Mouse (Mus musculus) neural tube, embryonic 12.5 days (tissue): ENCODE results near the gene Mif. TPM values are rescaled to one million over a fixed set of nuclear protein-coding genes. Genes with fewer than 3 reads are reported as not detected.
"Not testable (repeated sequence)": the region's sequence is repeated elsewhere in the genome, so short reads cannot be mapped to it uniquely, and the experiment has no call there.

Experiments
- ATAC-seq: fragments of 200-750 bp; cut with Nextera tagmentation; 2 replicates; pipeline ENCODE4 v1.8.0; 2017; ENCODE audit warnings: low read depth, mild to moderate bottlenecking, moderate TSS enrichment, moderate library complexity; ENCODE audit not compliant: low FRiP score
- H3K27ac ChIP-seq: fragments of 300-500 bp; sonication (generic); 2 replicates; pipeline ENCODE4 v1.5.1; 2016
- H3K27me3 ChIP-seq: fragments of 300-500 bp; sonication (generic); replicated peaks from 2 replicates; pipeline ENCODE4 v1.6.1; 2016; ENCODE audit warnings: mild to moderate bottlenecking
- H3K36me3 ChIP-seq: fragments of 300-500 bp; sonication (generic); 2 replicates; pipeline ENCODE4 v1.6.1; 2016; ENCODE audit warnings: mild to moderate bottlenecking
- H3K4me1 ChIP-seq: fragments of 300-500 bp; sonication (generic); 2 replicates; pipeline ENCODE4 v1.6.1; 2016
- H3K4me2 ChIP-seq: fragments of 300-500 bp; sonication (generic); replicated peaks from 2 replicates; pipeline ENCODE4 v1.6.1; 2016; ENCODE audit warnings: mild to moderate bottlenecking
- H3K4me3 ChIP-seq: fragments of 300-500 bp; sonication (generic); 2 replicates; pipeline ENCODE4 v1.5.1; 2016
- H3K9ac ChIP-seq: fragments of 300-500 bp; sonication (generic); 2 replicates; pipeline ENCODE4 v1.6.1; 2016; ENCODE audit warnings: mild to moderate bottlenecking
- H3K9me3 ChIP-seq: fragments of 300-500 bp; sonication (generic); 2 replicates; pipeline ENCODE4 v1.6.1; 2016; ENCODE audit warnings: mild to moderate bottlenecking
- WGBS: fragments of 180-500 bp; shearing (Covaris S2); methylation state at CpG from one replicate; pipeline ENCODE4 v1.1.7; 2016; 5-methylcytosine and 5-hydroxymethylcytosine counted together
- polyA plus RNA-seq: library from polyadenylated mRNA; unstranded; fragments of >200 nt; fragmentation: Nextera tagmentation; extraction: Ambion mirVana; gene quantifications from 2 replicates; pipeline ENCODE4 v1.2.1, GENCODE M21; 2016

The Mif gene
- 1,568 and 1,704 TPM in 2 replicates for polyA plus RNA-seq

GRCm38 (mm10) chr10:75859786-75860470, at the start of gene Mif:
Mif (minus strand) TSS chr10:75860240.
- peak within 1 kb of the TSS; percentile 82 for H3K4me2 ChIP-seq
- ATAC-seq: peak; percentile 96
- under 1% methylated on average over 46 of the region's 46 CpGs for WGBS
- not testable (repeated sequence) for H3K27me3 ChIP-seq, H3K9me3 ChIP-seq
- H3K4me1 ChIP-seq: peaks cover 28% of the 10 kb centered on the region
- H3K9ac ChIP-seq: peak within 1 kb of the TSS; percentile 95
- H3K36me3 ChIP-seq: peaks cover 22% of the 10 kb centered on the region
- peak within 1 kb of the TSS; percentile 77 for H3K4me3 ChIP-seq
- H3K27ac ChIP-seq: peak within 1 kb of the TSS; percentile 89

GRCm38 (mm10) chr10:75906882-75907281, 46.8 kb upstream of the Mif start:
- Histone ChIP-seq H3K4me1 (no peaks in the 10 kb centered on the region), H3K4me3 (no peak overlapping the region), H3K27ac (no peak overlapping the region), H3K9ac (no peak overlapping the region), H3K36me3 (peaks cover 92% of the 10 kb centered on the region), H3K9me3 (no peaks in the 10 kb centered on the region), H3K4me2 (no peak overlapping the region), H3K27me3 (no peaks in the 10 kb centered on the region)
- WGBS: 97% methylated on average over 4 of the region's 4 CpGs
- no peak for ATAC-seq

DNA sequence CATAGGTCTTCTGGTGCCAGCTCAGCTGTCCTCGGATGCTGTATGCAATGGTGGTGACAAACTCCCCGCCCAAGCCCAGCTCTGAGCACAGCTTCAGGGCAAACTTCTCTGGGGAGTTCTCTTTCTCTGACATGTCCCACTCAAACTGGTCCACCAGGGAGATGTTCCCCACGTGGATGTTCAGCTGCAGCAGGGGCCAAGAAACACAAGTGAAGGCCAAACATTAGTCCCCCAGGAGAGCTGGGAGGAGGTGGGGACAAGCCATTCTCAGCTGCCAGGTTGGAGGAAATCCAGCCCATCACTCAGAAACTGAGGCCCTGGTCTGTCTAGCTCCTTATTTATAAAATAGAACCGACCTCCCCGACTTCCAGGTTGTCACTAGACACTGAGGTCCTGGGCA, 44.4 kb upstream of the Mif start:
- Histone ChIP-seq H3K4me3 (no peak overlapping the region), H3K27me3 (no peaks in the 10 kb centered on the region), H3K9me3 (no peaks in the 10 kb centered on the region), H3K9ac (no peak overlapping the region), H3K4me2 (no peak overlapping the region), H3K27ac (no peak overlapping the region), H3K36me3 (peaks cover 90% of the 10 kb centered on the region), H3K4me1 (no peaks in the 10 kb centered on the region)
- 91% methylated on average over 5 of the region's 5 CpGs for WGBS
- ATAC-seq: no peak

- H3K27me3 ChIP-seq: no peaks in the 10 kb centered on the region
- peaks cover 87% of the 10 kb centered on the region for H3K36me3 ChIP-seq
These were observed 38.8 kb upstream of the Mif start for GRCm38 (mm10) chr10:75898846-75899245.

DNA sequence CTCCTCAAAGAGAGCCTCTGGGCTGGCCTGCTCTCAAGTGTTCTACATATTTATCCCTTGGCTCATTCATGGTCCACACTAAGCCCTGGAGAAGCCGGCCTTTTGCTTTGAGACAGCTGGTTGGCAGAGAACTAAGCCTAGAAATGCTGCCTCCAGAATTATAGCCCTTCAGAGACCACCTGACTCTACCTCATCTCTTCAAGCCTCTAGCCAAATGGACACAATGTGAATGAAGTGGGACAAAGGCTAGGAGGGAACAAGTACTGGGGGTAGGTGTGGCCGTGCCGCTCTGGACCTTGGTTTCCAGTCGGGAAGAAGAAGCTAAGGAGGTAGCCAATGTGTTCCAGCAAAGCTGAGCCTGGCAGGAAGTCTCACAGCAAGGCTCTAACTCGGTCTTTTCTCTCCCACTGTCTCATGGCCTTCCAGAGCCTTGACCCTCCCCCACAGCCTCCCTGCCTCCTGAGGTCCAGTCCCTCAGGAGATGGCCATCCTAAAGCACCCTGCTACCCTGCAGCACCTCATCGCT, 38.1 kb upstream of the Mif start:
- no peak overlapping the region for H3K4me3 ChIP-seq
- no peak overlapping the region for H3K4me2 ChIP-seq
- no peaks in the 10 kb centered on the region for H3K9me3 ChIP-seq
- H3K27ac ChIP-seq: no peak overlapping the region
- ATAC-seq: no peak
- H3K9ac ChIP-seq: no peak overlapping the region
- 78% methylated on average over 6 of the region's 6 CpGs for WGBS
- peaks cover 13% of the 10 kb centered on the region for H3K4me1 ChIP-seq
- H3K36me3 ChIP-seq: peaks cover 80% of the 10 kb centered on the region
- H3K27me3 ChIP-seq: no peaks in the 10 kb centered on the region

More at GRCm38 (mm10) chr10:75898846-75899245, 38.8 kb upstream of the Mif start:
- no peaks in the 10 kb centered on the region for H3K9me3 ChIP-seq
- WGBS: 76% methylated on average over 3 of the region's 3 CpGs
- peaks cover 6% of the 10 kb centered on the region; the same call in 1 of the 2 replicates for H3K4me1 ChIP-seq
- no peak overlapping the region for H3K4me2 ChIP-seq
- ATAC-seq: no peak
- H3K9ac ChIP-seq: no peak overlapping the region
- H3K27ac ChIP-seq: no peak overlapping the region
- no peak overlapping the region for H3K4me3 ChIP-seq

- H3K36me3 ChIP-seq: peaks cover 72% of the 10 kb centered on the region
- H3K4me2 ChIP-seq: no peak overlapping the region
- no peak overlapping the region for H3K9ac ChIP-seq
- no peak overlapping the region for H3K4me3 ChIP-seq
- no peak overlapping the region for H3K27ac ChIP-seq
- ATAC-seq: no peak
- WGBS: 46% methylated on average over 6 of the region's 6 CpGs
- no peaks in the 10 kb centered on the region for H3K27me3 ChIP-seq
- H3K4me1 ChIP-seq: peaks cover 13% of the 10 kb centered on the region
- no peaks in the 10 kb centered on the region for H3K9me3 ChIP-seq
These were observed 37.3 kb upstream of the Mif start for GRCm38 (mm10) chr10:75897373-75897772.

DNA sequence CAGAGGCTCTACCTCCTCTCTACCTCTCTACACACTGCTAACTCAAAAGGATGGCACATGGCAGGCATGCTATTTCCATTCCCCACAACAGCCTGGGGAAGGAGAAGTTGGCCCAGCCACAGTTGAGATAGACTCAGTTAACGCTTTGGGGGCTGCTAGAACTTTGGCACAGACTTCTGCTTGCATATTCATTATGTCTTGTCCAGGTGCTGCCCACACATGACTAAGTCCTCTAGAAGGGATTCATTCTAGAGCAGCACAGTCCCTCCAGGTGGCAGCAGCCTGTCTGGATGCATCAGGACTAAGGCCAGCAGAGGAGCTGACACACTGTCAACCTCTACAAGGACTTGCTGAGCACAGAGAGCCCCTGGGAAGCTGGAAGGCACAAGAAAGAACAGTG, 36.2 kb upstream of the Mif start:
- H3K4me1 ChIP-seq: peaks cover 13% of the 10 kb centered on the region
- ATAC-seq: no peak
- no peak overlapping the region for H3K9ac ChIP-seq
- no peaks in the 10 kb centered on the region for H3K27me3 ChIP-seq
- no peak overlapping the region for H3K4me2 ChIP-seq
- H3K27ac ChIP-seq: no peak overlapping the region; the same call in 1 of the 2 replicates
- no peak overlapping the region for H3K4me3 ChIP-seq
- no peaks in the 10 kb centered on the region for H3K9me3 ChIP-seq
- peaks cover 61% of the 10 kb centered on the region for H3K36me3 ChIP-seq
- WGBS: 90% methylated on average over 1 of the region's 1 CpGs

DNA sequence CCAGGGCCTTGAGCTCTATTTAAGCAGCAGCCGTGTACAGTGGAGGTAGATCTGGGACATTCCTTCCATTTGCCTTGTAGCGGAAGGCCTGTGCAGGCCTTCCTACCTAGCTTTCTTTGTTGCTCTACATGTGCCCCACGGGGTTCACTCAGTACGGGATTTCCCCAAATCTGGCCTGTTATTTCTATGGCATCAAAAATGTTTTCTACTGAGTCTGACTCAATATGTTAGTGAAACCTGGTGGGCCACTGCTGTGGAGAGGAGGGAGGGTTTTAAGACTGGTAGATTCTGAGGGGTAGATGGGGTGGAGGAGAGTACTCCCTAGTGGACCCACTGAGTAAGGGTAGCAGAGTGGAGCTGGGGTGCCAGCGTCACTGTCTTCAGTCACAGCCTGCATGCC, 35.7 kb upstream of the Mif start:
- Histone ChIP-seq H3K27me3 (no peaks in the 10 kb centered on the region), H3K9ac (no peak overlapping the region), H3K4me3 (no peak overlapping the region), H3K4me2 (no peak overlapping the region), H3K4me1 (peaks cover 13% of the 10 kb centered on the region), H3K9me3 (no peaks in the 10 kb centered on the region), H3K36me3 (peaks cover 58% of the 10 kb centered on the region), H3K27ac (no peak overlapping the region)
- ATAC-seq: no peak
- WGBS: 93% methylated on average over 5 of the region's 5 CpGs

- 81% methylated on average over 6 of the region's 6 CpGs for WGBS
- Histone ChIP-seq H3K36me3 (peaks cover 48% of the 10 kb centered on the region), H3K9me3 (no peaks in the 10 kb centered on the region), H3K9ac (no peak overlapping the region), H3K27ac (no peak overlapping the region), H3K4me3 (no peak overlapping the region), H3K4me1 (peaks cover 13% of the 10 kb centered on the region), H3K27me3 (no peaks in the 10 kb centered on the region), H3K4me2 (no peak overlapping the region)
- ATAC-seq: no peak
These were observed 34.6 kb upstream of the Mif start for GRCm38 (mm10) chr10:75894601-75895000.

- H3K4me1 ChIP-seq: peaks cover 12% of the 10 kb centered on the region
- peak; percentile 99 for ATAC-seq
- H3K9ac ChIP-seq: peak within 1 kb of the TSS; percentile 49
- no peaks in the 10 kb centered on the region for H3K9me3 ChIP-seq
- WGBS: 1% methylated on average over 51 of the region's 51 CpGs
- peak within 1 kb of the TSS; percentile 37 for H3K4me3 ChIP-seq
- peak within 1 kb of the TSS; percentile 89 for H3K4me2 ChIP-seq
- H3K36me3 ChIP-seq: peaks cover 34% of the 10 kb centered on the region
- H3K27me3 ChIP-seq: no peaks in the 10 kb centered on the region
- no peak within 1 kb of the TSS for H3K27ac ChIP-seq
These were observed 33.2 kb upstream of the Mif start, which contains the start of gene Derl3 for GRCm38 (mm10) chr10:75893089-75893750. Derl3 (plus strand) TSS chr10:75893413.

- no peak overlapping the region for H3K4me2 ChIP-seq
- no peak overlapping the region for H3K27ac ChIP-seq
- no peaks in the 10 kb centered on the region for H3K9me3 ChIP-seq
- ATAC-seq: no peak
- 0 out of 2 replicates have a peak, but pooled peaks cover 5% of the 10 kb centered on the region for H3K36me3 ChIP-seq
- H3K4me3 ChIP-seq: no peak overlapping the region
- H3K27me3 ChIP-seq: no peaks in the 10 kb centered on the region
- WGBS: 53% methylated on average over 8 of the region's 8 CpGs
- peaks cover 8% of the 10 kb centered on the region for H3K4me1 ChIP-seq
- H3K9ac ChIP-seq: no peak overlapping the region
These were observed 29.5 kb upstream of the Mif start for GRCm38 (mm10) chr10:75889406-75890153.

DNA sequence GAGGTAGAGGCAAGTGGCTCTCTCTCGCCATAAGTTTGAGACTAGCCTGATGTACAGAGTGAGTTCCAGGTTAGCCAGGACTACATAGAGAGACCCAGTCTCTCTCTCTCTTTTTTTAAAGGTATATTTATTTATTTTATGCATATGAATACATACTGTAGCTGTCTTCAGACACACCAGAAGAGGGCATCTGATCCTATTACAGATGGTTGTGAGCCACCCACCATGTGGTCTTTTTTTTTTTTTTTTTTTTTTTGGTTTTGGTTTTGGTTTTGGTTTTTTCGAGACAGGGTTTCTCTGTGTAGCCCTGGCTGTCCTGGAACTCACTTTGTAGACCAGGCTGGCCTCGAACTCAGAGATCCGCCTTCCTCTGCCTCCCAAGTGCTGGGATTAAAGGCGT, 27.5 kb upstream of the Mif start:
- H3K4me3 ChIP-seq, H3K4me1 ChIP-seq, H3K9ac ChIP-seq, ATAC-seq, H3K4me2 ChIP-seq, H3K27ac ChIP-seq, H3K27me3 ChIP-seq, H3K36me3 ChIP-seq, H3K9me3 ChIP-seq: not testable (repeated sequence)
- 85% methylated on average over 5 of the region's 5 CpGs for WGBS
